Mouse (Mus musculus) kidney, embryonic 14.5 days (tissue): ENCODE data around the gene Sema4d. TPM values are rescaled to one million over a fixed set of nuclear protein-coding genes. Genes with fewer than 3 reads are reported as not detected.
"Not testable (repeated sequence)": the region's sequence is repeated elsewhere in the genome, so short reads cannot be mapped to it uniquely, and the experiment has no call there.

ENCODE experiments used
- ATAC-seq: fragments of 200-750 bp; cut with Nextera tagmentation; 2 replicates; pipeline ENCODE4 v1.8.0; 2017; ENCODE audit warnings: moderate number of reproducible peaks, mild to moderate bottlenecking, moderate TSS enrichment, moderate library complexity; ENCODE audit not compliant: low FRiP score, low TSS enrichment
- H3K27ac ChIP-seq: fragments of 300-500 bp; sonication (generic); 2 replicates; pipeline ENCODE4 v1.5.1; 2014; ENCODE audit warnings: low read depth, mild to moderate bottlenecking, low read length, moderate library complexity, mixed read lengths
- H3K27me3 ChIP-seq: fragments of 300-500 bp; sonication (generic); 2 replicates; pipeline ENCODE4 v1.6.1; 2014; ENCODE audit warnings: mild to moderate bottlenecking, low read length; ENCODE audit not compliant: control insufficient read depth, insufficient read depth
- H3K36me3 ChIP-seq: fragments of 300-500 bp; sonication (generic); 2 replicates; pipeline ENCODE4 v1.6.1; 2014; ENCODE audit warnings: low read length, mixed read lengths; ENCODE audit not compliant: control insufficient read depth, insufficient read depth
- H3K4me1 ChIP-seq: fragments of 300-500 bp; sonication (generic); 2 replicates; pipeline ENCODE4 v1.6.1; 2014; ENCODE audit warnings: low read length, mixed read lengths; ENCODE audit not compliant: control insufficient read depth, insufficient read depth
- H3K4me2 ChIP-seq: fragments of 300-500 bp; sonication (generic); replicated peaks from 2 replicates; pipeline ENCODE4 v1.6.1; 2014; ENCODE audit warnings: low read depth, mild to moderate bottlenecking, low read length
- H3K4me3 ChIP-seq: fragments of 300-500 bp; sonication (generic); 2 replicates; pipeline ENCODE4 v1.5.1; 2014; ENCODE audit warnings: mild to moderate bottlenecking, low read length
- H3K9ac ChIP-seq: fragments of 300-500 bp; sonication (generic); 2 replicates; pipeline ENCODE4 v1.6.1; 2014; ENCODE audit warnings: low read depth, mild to moderate bottlenecking, low read length, moderate library complexity
- H3K9me3 ChIP-seq: fragments of 300-500 bp; sonication (generic); 2 replicates; pipeline ENCODE4 v1.6.1; 2016; ENCODE audit warnings: low read length; ENCODE audit not compliant: control insufficient read depth
- WGBS: fragments of 180-500 bp; shearing (Covaris S2); extraction: QIAGEN DNeasy Blood & Tissue Kit; methylation state at CpG from one replicate; pipeline ENCODE4 v1.1.7; 2014; 5-methylcytosine and 5-hydroxymethylcytosine counted together
- polyA plus RNA-seq: library from polyadenylated mRNA; unstranded; fragments of >200 nt; fragmentation: Nextera tagmentation; extraction: Ambion mirVana; gene quantifications from 2 replicates; pipeline ENCODE4 v1.2.1, GENCODE M21; 2014

Gene Sema4d
- polyA plus RNA-seq, 1 experiment from 2014 or later, result 20.2 TPM

DNA sequence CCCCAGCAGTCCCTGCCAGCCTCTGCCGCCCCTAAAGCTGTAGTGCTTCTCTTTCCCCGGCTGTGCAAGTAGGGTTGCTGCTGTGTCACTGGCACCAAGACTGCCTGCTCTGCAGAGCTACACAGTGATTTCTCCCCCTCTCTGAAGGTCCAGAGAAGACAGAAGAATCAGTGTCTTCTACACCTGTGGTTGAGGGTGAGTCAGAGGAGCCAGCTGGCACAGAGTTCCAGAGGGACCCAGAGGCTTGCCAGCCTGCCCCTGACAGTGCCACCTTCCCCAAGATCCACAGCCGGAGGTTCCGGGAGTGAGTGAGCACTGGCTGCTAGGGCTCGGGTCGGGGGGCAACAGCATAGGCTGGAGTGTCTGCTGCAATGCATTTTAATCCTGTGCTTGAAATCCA, 114.9 kb downstream of the Sema4d start:
- Histone ChIP-seq H3K4me1 (no peaks in the 10 kb centered on the region), H3K4me3 (no peak overlapping the region), H3K27ac (no peak overlapping the region), H3K9ac (no peak overlapping the region), H3K27me3 (no peaks in the 10 kb centered on the region), H3K4me2 (no peak overlapping the region), H3K36me3 (peaks cover 97% of the 10 kb centered on the region), H3K9me3 (no peaks in the 10 kb centered on the region)
- ATAC-seq, result no peak
- 92% methylated on average over 6 of the region's 6 CpGs for WGBS

DNA sequence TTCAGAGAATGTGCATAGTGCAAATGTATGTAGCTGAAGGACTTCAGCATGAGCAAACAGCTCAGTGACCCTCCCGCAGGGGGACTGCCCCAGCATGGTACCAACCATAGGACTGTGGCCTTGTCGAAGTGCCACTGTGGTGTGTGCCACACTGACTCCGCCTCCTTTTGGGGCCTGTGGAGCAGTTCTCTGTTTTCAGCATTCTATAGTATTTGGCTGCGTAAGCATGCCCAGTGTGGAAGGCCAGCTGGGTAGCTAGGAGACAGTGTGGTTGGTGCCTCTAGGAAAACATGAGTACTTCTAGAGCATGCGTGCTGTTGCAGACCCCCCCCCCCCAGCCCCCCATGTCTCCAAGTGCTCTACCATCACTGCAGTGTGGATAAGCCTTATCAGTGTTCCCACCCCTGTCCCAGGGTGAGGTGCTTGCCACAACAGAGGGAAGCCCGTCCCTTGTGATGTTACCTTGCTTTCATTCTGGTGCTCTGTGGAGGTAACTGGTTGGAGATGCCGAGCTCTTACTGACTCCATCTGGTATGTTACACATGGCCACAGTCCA, 115.8 kb downstream of the Sema4d start:
- no peak for ATAC-seq
- H3K36me3 ChIP-seq, result peaks cover 95% of the 10 kb centered on the region

DNA sequence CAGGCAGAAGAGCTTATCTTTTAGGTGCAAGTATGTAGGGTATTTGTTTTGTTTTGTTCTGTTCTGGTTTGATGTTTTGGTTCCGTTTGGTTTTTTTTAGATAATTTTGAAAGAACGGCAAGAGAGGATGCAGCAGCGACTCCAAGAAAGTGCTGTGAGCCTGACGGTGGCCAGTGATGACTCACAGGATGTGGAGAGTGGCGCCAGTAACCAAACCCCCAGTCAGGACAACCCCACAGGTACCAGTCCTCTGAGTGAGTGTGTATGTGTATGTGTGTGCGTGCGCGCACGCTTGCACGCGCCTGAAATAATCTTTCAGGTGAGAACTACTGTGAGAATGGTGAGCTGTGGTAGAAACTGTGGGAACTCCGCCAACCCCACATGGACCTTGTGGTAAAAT, 116.5 kb downstream of the Sema4d start:
- no peaks in the 10 kb centered on the region for H3K27me3 ChIP-seq
- H3K4me3 ChIP-seq, result no peak overlapping the region
- no peak overlapping the region for H3K9ac ChIP-seq
- no peak for ATAC-seq
- no peak overlapping the region for H3K4me2 ChIP-seq
- 96% methylated on average over 12 of the region's 12 CpGs for WGBS
- no peak overlapping the region for H3K27ac ChIP-seq
- H3K4me1 ChIP-seq, result no peaks in the 10 kb centered on the region
- peaks cover 89% of the 10 kb centered on the region for H3K36me3 ChIP-seq
- no peaks in the 10 kb centered on the region for H3K9me3 ChIP-seq

More for the DNA sequence above, 115.8 kb downstream of the Sema4d start:
- H3K4me2 ChIP-seq, result no peak overlapping the region
- no peaks in the 10 kb centered on the region for H3K9me3 ChIP-seq
- no peaks in the 10 kb centered on the region for H3K27me3 ChIP-seq
- H3K4me3 ChIP-seq, result no peak overlapping the region
- no peaks in the 10 kb centered on the region for H3K4me1 ChIP-seq
- no peak overlapping the region for H3K9ac ChIP-seq
- WGBS, result 93% methylated on average over 7 of the region's 7 CpGs
- no peak overlapping the region for H3K27ac ChIP-seq

DNA sequence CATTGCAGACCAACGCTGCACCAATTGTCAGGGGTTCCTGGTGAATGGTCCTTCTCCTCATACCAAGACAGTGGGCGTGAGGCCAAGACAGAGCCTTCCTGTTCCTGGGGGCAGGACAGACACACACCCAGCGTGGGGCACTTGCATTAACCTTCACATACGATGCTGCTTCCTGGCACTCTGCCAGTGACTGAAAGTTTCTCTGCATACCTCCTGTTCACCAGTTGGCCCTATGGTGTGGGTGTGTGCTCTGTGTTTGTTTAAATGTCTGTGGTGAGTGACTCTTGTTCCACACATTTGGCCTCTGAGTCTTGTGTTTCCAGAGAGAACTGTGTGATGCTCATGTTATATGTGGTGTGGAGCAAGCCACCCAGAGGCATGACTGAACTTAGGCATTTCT, 116.9 kb downstream of the Sema4d start:
- peaks cover 88% of the 10 kb centered on the region for H3K36me3 ChIP-seq
- H3K27me3 ChIP-seq, result no peaks in the 10 kb centered on the region
- no peaks in the 10 kb centered on the region for H3K4me1 ChIP-seq
- no peak overlapping the region for H3K4me2 ChIP-seq
- WGBS, result 82% methylated on average over 4 of the region's 4 CpGs
- H3K27ac ChIP-seq, result no peak overlapping the region
- ATAC-seq, result no peak
- H3K9me3 ChIP-seq, result no peaks in the 10 kb centered on the region
- no peak overlapping the region for H3K4me3 ChIP-seq
- no peak overlapping the region for H3K9ac ChIP-seq

DNA sequence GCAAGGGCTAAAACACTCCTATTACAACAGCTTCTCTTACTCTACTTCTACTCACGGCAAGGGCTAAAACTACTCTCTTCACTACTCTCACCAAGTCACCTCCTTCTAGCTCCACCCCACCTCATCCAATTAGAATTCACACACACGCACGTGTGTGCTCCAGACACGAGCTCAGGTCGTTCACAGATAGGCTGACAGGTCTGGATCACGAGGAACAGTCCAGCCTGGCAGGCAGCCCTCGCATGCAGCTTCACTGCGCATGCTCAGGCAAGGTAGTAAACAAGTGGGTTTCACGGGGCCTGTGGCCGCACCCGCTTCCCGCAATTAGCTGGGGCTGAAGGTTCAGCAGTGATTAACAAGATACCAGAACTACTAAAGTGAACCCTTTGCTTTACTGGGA, 125.4 kb downstream of the Sema4d start:
- not testable (repeated sequence) for H3K4me3 ChIP-seq, H3K9me3 ChIP-seq, H3K27me3 ChIP-seq, ATAC-seq, H3K4me2 ChIP-seq, H3K27ac ChIP-seq, H3K9ac ChIP-seq, H3K4me1 ChIP-seq
- 87% methylated on average over 12 of the region's 12 CpGs for WGBS
- H3K36me3 ChIP-seq, result peaks cover 60% of the 10 kb centered on the region

DNA sequence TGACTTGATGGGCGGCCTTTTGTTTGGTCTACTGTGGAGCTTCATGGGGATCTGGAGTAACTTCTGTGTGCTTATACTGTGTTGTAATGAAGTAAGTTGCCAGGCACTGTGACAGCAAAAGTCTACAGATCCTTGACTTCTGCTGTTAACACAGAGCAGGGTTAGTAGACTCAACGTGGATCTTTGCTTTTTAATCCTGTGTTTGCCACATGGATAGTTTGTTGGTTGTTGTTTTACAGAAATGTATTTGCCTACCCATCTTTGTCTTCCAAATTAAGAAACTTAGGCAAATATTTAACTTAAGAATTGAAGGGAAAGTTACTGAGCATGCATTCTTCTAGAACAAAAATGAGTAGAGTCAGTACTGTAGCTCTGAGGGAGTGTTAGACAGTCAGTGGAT, 130.0 kb downstream of the Sema4d start:
- no peak overlapping the region for H3K9ac ChIP-seq
- WGBS, result 83% methylated on average over 2 of the region's 2 CpGs
- peaks cover 68% of the 10 kb centered on the region for H3K36me3 ChIP-seq
- H3K27me3 ChIP-seq, result no peaks in the 10 kb centered on the region
- ATAC-seq, result no peak
- no peak overlapping the region for H3K4me2 ChIP-seq
- H3K4me1 ChIP-seq, result no peaks in the 10 kb centered on the region
- H3K27ac ChIP-seq, result no peak overlapping the region
- no peaks in the 10 kb centered on the region for H3K9me3 ChIP-seq
- no peak overlapping the region for H3K4me3 ChIP-seq

DNA sequence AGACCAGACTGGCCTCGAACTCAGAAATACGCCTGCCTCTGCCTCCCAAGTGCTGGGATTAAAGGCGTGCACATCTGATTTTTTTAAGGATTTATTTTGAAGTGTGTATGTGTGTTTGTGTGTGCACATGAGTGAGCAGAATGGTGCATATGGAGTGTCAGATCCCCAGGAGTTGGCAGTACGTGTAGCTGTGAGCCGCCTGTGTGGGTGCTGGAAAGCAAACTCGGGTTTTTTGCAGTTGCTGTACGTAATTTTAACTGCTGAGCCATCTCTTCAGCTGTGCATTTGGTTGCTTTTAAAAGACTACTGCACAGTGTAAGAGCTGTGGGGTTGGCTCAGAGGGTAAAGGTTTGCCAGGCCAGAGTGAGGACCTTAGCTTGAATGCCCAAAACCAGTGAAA, 134.0 kb downstream of the Sema4d start:
- 97% methylated on average over 7 of the region's 7 CpGs for WGBS
- peaks cover 79% of the 10 kb centered on the region for H3K36me3 ChIP-seq
- ATAC-seq, result no peak

DNA sequence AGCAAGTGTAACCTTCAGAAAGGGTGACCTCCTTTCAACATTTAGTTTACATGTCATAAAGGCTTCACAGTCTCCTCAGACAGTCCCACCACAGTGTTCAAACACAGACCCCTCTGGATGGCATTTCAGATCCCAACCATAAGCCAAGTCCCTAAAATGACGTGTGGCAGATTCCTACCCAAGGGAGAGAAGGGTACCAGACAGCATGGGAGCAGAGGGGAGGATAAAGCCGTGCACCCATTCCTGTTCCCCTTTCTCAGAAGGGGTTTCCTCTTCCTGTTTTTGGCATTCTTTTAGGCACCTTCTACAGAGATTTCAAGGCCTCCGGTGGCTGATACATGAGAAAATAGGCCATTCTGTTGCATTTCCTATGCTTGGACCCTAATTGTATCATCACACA, 135.5 kb downstream of the Sema4d start:
- no peak overlapping the region for H3K27ac ChIP-seq
- no peaks in the 10 kb centered on the region for H3K27me3 ChIP-seq
- no peak for ATAC-seq
- WGBS, result 93% methylated on average over 3 of the region's 3 CpGs
- no peaks in the 10 kb centered on the region for H3K4me1 ChIP-seq
- no peak overlapping the region for H3K4me3 ChIP-seq
- no peak overlapping the region for H3K4me2 ChIP-seq
- no peaks in the 10 kb centered on the region for H3K9me3 ChIP-seq
- H3K36me3 ChIP-seq, result peaks cover 80% of the 10 kb centered on the region
- no peak overlapping the region for H3K9ac ChIP-seq

More for the DNA sequence above, 134.0 kb downstream of the Sema4d start:
- H3K27me3 ChIP-seq, result no peaks in the 10 kb centered on the region
- H3K4me1 ChIP-seq, result no peaks in the 10 kb centered on the region
- H3K4me3 ChIP-seq, result no peak overlapping the region
- H3K9ac ChIP-seq, result no peak overlapping the region
- no peak overlapping the region for H3K27ac ChIP-seq
- no peak overlapping the region for H3K4me2 ChIP-seq
- no peaks in the 10 kb centered on the region for H3K9me3 ChIP-seq

DNA sequence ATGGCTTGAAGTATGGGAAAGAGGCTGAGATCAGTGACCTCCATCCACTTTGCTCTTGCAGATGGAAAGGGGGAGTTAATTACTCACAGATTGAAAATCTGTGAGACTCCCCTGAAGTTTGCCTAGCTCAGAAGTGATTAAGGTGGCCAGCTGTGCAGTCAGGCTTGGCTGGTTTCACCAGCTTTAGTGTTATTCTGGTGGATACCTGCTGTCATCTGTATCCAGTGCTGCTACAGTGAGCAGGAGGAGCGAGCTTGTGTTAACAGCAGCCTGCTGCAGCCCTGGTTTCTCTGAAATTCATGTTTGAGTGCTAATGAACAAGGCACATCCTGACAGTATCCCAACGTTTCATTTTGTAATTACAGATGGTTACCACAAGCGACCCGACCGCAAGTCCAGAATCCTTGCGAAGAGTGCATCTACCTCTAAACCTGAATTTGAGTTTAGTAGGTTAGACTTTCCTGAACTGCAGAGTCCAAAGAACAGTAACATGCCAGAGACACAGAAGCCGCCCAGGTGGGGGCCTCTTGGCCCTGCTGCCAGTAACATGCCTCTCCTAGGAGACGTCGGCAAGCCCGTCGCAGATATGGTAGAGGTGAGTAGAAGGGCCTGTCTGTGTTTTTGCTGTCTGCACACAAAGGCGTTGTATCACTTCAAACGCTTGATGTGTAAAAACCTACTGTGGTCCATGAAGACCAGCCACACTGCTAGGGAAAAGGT, 136.9 kb downstream of the Sema4d start:
- ATAC-seq, result peak; percentile 44; the same call in 1 of the 2 replicates
- peaks cover 5% of the 10 kb centered on the region; the same call in 1 of the 2 replicates for H3K4me1 ChIP-seq
- H3K9me3 ChIP-seq, result no peaks in the 10 kb centered on the region
- no peak overlapping the region for H3K9ac ChIP-seq
- H3K27ac ChIP-seq, result 0 out of 2 replicates have a peak overlapping the region, but pooled peaks have one; percentile 4
- H3K27me3 ChIP-seq, result no peaks in the 10 kb centered on the region
- H3K4me3 ChIP-seq, result no peak overlapping the region
- H3K36me3 ChIP-seq, result peaks cover 73% of the 10 kb centered on the region
- H3K4me2 ChIP-seq, result no peak overlapping the region
- WGBS, result 89% methylated on average over 13 of the region's 13 CpGs
